Mouse (Mus musculus) urinary bladder, adult 18-20 months (tissue): ENCODE results near the gene Cdh26.

Experiments used
- DNase-seq, 2 experiments: peaks; one replicate each; pipeline ENCODE4 v3.0.0; 2022; ENCODE audit warnings: low spot score in 2 of 2, mixed read lengths in 2 of 2

Cdh26 gene

DNA sequence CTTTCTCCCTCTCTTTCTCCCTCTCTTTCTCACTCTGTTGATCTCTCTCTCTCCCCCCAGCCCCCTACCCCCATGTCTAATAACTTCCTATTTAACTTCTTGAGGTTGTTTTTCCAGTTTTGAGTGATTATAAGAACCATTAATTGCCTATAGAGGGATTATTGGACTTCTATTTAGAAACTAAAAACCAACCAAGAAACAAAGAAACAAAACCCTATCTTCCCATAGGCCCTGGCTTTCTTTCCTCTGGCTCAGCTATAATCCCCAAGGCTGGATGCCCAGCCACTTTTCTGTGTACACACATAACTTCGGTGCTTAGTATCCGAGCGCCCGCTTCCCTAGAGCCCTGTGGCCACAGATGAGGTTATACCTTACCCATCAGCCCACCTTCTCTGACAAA lies at the start of gene Cdh26:
TSS of gene Cdh26 (plus strand) at position 301 of the 400 bp plus-strand sequence.
- DNase-seq = no peak

DNA sequence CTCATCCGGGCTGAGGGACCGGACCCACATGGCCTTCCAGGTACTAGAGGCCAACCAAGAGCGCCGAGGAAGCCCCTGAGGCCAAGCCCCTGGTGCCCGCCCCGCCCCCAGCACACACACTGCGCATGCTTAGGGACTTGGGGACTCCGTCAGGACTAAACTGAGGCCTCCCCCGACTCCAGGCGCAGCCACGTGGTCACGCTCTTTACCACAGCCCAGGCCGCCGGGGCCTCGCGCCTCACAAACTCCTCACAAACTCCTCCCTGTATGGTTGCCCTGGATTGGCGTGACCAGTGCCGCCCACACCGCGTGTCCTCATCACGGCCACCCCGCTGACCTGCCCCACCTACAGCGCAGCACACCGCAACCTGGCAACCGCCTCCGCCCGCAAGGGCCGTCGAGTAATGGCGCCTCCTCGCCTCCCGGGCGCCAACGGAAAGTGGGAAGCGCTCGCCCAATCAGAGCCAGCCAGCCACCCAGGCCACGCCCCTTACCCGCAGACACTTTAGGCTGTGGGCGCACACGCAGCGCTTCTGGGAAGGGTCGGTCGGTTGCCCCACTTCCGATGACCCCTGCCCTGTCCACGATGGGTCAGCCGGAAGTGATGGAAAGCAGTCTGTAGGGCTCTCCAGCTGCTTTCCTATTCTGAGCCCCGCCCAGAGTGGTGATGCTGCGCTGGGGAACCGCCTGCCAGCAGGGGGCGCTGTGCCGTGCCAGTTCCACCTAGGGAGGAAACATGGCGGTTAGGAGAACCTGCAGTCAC lies 23.1 kb upstream of the Cdh26 start, which contains the start of gene Sycp2:
TSS of gene Sycp2 (minus strand) at position 633 of the 763 bp plus-strand sequence.
- DNase-seq = no peak

DNA sequence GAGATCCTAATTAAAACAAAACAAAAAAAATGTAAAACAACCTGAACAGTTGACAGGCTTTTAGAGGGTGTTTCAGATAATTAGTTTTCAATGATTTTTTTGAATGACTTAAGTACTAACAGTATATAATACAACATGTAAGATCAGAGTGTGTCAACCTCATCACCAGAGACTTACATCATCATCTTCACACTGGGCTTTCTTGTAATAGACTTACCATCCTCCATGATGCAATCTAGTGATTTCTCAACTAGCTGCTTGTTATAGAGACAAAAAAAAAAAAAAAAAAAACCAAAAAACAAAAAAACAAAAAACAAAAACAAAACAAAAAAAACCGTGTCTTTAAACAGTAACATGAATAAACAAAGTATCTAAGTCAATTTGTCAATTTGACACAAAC lies 21.3 kb upstream of the Cdh26 start:
- no peak for DNase-seq

DNA sequence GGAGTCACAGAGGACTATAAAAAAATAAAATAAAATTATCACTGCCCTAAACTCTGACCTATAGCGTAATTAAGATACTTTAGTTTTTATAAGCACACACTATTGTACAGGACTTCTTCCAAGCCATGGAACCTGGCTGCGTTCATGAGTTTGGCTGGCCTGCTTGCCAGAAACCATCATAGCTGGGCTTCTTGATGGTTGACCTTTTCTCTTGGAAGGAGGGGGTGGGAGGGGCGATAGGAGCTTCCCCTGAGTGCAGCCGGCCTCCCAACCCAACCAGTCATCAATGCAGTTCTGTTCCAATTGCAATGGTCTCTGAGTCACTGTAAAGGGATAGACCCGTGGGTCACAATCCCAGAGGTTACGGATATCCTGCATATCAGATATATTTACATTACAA lies 20.0 kb upstream of the Cdh26 start:
- no peak for DNase-seq

DNA sequence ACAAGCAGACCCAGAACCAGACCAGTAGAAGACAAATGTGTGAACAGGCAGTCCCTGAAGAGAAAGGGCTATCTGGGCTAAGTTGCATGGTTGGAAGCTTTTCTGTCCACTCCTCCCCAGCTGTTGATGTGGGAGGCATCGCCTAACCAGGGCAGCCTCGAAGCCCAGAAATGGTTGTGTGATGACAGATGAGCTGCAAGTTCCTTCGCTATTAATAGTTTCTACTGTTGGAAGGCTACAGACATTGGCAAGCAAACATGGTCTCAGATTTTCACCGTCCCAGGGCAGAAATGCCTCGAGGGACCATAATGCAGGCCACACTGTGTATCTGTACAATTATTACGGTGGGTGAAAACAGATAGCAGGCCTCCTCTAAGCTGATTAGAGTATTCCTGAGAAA lies 17.7 kb upstream of the Cdh26 start:
- no peak for DNase-seq

DNA sequence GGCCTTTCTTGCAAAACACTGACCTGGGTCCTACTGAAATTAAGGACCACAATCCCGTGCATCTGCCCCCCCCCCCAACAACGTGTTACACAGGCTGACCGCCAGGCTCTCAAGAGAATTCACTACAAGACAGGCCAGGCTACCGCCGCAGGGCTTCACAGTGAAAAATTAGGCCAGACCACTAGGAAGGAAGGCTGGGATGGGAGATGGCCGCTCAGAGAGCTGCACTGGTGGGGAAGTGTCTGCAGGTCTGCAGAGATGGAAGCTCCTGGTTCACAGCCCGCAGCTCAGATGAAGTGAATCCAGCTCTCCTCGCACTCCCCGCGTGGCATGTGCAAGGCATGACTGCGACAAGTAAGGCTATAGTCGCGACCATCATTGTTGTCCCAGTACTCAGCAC lies 17.2 kb upstream of the Cdh26 start:
- DNase-seq = no peak

DNA sequence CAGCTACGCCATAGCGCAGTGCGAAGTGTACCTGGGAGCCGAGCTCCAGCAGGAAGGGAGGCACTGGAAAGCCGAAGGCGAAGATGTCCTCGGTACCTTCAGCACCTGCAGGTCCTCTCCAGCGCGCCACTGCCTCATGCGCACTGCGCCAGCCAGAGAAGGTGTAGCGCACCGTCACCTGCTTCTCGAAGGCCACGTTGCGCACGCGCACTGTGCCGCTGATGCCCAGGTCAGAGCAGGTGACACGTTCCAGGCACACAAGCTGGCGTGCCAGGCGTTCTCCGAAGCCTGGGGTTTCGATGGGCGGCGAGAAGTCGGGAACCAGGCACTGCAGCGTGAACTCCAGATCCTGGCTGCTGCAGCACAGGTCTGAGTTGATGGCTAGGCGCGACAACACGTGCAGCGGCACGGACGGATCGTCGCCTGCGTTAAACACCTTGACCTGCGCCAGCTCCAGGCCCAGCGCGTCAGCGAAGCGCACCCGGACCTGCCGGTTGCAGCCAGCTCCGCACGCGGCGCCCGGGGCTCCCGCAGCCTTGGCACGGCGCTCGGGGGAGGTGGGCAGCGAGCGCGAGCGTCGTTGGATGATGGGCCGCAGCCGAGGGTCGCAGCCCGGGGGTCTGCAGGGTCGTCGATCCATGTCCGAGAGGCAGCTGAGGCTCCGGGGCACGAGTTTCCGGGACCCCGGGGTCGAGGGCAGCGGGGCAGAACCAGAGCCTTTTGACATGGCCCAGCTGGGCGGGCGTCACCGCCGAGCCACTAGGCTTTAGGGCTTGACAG lies 16.7 kb upstream of the Cdh26 start:
- peak in 1 of 2 experiments; percentile 28 for DNase-seq

DNA sequence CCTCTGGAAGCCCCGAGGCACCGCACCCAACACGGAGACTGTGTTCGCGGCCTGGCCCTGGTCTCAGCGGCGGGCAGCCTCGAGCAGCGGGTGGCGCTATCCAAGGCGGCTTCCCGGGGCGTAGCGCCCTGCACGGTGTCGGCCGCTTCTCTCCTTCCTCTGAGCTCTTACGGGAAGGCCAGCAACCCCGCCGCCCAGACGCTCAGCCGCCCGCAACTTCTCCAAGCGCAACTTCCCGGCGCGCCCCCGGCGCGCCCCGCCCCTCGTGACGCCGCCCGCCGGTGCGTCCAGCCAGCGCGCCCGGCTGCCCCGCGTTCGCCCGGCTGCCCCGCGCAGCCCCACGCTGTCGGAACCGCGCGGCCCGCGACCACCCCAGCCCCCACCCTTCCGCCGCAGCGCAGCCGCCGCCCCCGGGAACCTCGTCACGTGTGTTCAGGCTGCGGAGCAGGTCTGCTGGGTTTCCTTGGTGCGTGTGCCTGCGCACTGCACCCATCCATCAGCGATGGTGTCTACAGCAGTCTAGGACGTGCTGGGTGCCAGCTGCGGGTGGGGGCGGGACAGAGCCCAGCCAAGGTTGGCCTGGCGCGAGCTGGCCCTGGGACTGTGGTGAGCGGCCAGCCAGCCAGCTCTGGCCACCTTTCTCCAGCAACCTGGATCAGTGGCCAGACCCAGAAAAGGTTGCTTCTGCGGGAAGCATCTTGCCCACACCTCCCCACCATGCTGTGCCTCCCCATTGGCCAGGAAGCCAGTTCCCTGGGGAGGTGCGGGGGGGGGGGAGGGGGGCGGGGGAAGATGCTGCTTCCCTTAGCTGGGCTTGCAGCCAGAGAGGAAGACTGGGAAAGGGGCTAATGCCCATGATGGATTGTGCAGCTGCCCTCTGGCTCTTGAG lies 15.8 kb upstream of the Cdh26 start, which contains the start of the genes Ppp1r3d and Fam217b:
TSS of gene Ppp1r3d (minus strand) at position 212 of the 889 bp plus-strand sequence.
TSS of gene Fam217b (plus strand) at position 264 of the 889 bp plus-strand sequence.
- DNase-seq = peak; percentile 13 to 43

DNA sequence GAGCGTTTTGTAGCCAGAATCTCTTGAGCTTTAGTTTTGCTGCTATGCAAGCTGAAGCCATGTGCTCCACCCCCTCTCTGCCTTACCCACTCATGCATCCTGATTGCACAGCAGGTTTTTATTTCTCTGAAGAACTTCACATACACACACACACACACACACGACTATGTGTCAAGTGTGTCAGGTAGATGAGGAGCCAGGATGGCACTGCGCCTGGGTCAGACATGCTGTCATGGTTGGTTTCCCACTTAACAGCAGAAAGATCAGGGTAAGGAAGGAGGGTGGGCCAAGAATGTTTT lies 15.2 kb upstream of the Cdh26 start:
- DNase-seq = no peak

DNA sequence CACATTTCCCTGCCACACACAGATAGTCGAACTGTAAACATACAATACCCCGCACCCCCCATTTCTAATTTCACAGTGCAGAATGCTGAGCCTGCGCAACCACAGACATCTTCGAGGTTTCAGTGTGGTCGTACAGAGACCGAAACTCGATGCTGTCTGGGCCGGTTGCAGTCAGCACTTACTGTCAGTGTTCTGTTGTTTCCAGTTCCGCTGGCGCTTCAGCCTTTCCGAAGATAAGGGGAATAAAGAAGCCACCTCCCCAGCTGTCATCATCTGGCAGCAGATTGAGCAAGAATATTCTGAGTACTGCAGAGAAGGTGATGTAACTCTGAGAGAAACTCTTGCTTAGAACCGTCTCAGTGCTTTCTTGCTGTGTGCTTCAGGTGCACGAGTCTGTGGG lies 13.9 kb upstream of the Cdh26 start:
- DNase-seq = peak in 1 of 2 experiments; percentile 22

DNA sequence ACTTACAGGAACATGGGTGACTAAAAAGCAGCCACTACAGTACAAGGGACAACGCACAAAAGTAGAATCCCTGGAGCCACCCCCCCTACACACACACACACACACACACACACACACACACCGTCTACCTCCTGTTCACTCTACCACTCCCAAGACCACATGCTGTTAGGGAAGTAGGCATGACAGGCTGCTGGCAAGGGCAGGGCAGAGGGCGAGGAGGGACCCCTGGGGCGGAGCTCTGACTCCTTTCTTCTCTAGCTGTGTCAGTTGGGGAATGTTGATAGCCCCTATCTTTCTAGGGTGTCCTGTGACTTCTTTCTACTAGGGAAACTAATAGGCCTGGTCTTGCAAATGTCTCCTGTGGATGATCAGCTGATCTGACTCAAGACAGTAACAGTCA lies 13.4 kb upstream of the Cdh26 start:
- DNase-seq = no peak

DNA sequence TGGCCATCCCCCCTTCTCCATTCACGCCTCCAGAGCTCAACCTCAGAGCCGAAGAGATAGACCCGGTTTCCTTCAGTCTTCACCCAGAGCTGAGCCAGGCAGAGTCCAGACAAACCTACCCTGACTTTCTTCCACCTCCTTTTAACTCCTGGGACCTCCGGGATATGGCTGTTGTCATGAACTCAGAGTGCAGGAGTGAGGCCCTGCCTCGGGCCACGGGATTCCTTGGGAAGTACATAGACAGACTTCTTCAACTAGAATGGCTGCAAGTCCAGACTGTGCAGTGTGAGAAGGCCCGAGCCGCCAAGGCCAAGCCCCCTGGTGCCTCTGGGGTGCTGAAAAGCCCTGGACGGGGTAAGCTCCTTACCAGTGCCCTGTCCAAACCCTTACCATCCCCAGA lies 9.8 kb upstream of the Cdh26 start:
- no peak for DNase-seq

DNA sequence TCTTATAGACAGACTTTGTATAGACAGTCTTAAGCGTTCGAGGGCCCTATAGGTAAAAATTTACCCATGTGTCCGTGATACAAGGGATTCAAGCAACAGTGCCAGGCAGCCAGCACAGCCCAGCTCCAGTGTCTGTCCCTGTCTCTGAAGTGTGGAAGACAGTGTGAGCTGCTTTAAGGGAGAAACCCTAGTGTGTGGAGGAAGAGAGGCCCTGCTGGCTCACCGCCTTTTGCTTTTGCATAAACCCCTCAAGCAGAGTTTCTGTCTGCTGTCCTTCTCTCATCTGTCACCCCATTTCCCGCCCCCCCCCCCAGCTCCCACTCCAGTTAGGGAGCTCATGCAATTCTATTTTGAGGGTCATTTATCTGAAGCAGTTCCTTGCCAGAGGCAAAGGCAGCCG lies 8.7 kb upstream of the Cdh26 start:
- no peak for DNase-seq

DNA sequence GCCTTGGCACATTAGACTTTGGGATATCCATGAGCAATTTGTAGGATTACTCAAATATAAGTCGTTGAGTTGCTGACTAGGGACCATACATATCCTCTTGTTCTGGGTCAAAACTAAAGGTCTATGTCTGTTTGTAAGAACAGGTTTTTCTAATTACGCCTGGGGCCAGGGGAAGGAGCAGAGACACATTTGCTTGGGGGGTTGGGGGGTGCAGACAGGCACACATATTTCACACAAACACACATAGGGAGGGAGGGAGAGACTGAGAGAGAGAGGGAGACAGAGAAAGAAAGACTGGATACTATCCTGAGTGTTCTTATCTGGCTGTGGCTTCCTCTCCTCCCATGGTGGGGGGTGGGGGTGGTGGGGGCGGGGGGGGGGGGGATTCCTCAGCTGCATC lies 8.1 kb upstream of the Cdh26 start:
- DNase-seq = no peak

DNA sequence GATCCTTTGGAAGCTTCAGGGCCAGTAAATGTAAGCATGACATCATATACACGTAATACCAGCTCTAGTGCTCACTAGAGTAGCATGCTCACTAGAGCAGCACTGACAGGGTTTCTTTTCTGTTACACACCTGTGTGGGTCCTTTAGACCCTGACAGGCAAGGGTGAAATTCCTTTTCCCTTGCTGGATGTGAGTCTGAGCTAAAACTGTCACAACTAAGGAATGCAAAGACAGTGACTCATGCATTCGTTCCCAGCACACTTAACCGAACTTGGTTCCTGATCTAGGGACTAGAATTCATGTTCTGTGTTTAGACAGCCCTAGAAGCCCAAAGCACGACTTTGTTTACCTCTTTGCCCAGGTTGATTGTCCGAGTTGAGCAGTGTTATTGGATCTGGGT lies 7.1 kb upstream of the Cdh26 start:
- DNase-seq = no peak

DNA sequence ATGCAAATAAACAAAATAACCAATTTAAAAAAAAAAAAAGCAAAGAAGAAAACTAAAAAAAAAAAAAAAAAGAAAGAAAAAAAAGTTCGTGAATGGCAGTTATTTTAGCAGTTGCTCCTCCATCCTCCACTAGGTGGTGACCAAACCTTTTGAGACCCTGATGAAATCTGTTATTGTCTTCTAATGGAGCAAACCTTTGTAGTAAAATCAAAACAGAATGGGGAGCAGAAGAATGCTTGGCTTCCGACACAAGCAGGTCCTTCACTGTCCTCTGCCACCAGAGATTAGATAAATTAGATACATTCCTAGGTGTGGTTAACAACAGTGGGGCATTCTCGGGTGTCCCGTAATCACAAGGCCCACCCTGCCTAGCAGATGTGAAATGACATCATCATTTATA lies 4.1 kb upstream of the Cdh26 start:
- no peak for DNase-seq

DNA sequence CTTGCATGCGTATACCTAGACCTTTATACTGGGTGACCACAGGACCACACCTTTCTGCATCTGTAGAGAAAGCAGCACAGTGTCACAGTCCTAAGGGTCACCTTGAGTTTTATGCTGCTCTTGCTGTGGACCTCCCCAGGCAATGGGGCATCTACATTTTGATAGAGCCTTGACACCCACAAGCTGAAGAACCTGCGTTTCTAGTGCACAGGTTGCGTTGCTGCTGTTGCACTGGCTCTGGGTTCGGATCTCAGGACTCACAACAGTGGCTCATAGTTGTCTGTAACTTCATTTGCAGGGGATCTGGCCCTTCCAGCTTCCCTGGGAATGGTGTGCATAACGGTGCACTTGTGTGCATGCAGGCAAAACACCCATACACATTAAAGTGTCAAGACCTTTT lies 3.1 kb upstream of the Cdh26 start:
- no peak for DNase-seq

DNA sequence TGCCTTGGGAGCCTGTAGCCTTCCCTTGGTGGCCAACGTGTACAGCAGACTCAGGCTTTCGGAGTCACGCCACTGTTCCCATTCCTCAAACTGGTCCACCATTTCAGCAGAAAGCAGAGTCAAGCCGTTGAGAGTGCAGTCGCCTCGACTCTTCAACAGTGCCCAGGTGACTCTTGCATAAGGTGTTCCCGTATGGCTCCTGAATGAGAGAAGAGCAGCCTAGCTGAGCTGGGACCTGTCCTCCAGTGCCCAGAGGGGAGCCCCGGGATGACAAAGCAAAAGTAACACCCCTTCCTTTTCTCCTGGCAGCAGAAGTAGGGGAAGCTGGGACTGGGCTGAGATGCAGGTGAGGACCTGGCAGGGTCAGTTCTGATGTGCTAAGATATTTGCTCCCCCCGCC lies 2.1 kb upstream of the Cdh26 start:
- no peak for DNase-seq

DNA sequence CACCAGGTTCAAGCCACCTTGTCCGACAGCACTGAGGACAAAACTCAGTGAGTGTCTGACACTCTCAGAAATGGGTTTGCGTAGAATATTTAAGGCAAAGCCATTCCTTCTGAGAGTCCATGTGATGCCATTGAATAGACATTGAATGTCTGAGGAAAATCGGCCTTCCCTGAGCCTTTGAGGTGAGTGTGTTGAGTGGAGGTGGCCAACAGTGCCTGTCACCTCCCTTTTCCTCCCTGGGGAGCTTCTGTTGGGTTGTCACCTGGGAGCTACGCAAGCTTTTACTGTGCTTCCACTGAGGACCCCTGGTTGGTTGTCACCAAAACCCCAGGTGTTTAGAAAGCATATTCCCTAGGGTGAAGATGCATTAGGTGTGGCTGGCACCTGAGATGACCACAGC lies 1.7 kb upstream of the Cdh26 start:
- DNase-seq = no peak

DNA sequence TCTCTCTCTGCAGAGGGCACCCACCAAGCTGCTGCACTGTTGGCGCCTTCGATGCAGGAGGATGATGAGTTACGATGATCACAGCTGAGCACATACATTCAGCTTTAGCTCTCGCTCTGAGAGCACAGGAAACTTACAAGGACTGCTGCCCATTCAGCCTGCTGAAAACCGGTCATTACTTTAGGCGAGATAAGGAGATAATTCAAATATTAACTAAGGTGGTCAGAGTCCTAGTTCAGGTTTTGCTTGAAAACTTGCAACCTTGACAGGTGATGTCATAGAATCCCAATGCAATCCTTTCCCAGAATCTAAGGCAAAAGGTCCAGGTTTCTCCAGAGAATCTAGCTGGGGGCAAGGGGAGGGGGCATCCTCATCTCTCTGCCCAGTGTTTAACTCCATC lies 905 bp upstream of the Cdh26 start:
- no peak for DNase-seq

DNA sequence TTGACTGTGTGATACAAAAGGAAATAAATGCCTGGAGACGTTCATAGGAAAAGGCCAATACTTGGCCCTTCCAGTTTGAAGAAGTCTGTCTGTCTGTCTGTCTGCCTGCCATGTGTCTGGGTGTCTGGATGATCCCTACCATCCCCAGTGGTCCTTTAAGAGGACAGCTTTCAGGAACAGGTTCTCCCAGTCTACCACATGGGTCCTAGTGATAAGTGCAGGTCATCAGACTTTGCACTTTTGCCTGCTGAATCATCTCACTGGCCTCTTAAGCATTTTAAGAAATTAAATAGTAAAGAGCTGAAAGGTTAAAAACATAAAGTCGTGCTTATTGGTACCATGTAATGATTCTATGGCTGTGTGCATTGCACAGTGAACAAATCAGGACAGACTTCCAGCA lies 3.2 kb downstream of the Cdh26 start:
- DNase-seq = no peak

DNA sequence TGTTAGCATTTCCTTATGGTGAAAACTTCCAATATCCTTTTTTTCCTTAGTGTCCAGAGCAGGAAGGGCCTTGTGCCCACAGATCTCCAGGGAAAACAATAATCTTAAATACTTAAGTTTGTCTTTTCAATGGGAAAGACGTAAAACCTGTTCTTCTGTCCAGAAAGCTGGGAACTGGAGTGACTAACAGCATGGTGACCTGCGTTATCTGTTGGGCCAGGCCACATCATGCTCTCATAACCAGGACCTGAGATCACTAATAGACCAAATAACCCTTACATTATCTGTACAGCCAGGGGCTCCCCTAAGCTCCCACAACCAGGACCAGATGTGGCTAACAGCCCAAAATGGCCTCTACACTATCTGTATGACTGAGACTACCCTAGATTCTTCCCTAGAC lies 3.6 kb downstream of the Cdh26 start:
- DNase-seq = no peak
